Mouse (Mus musculus): Measurements from ENCODE around the gene Rbbp6. TPM values are rescaled to one million over a fixed set of nuclear protein-coding genes. Genes with fewer than 3 reads are reported as not detected.

Gene Rbbp6
- polyA plus RNA-seq, 1 experiment from 2014 or later, result 7.1 TPM

GRCm38 (mm10) chr7:123000796-123001195 is 35.3 kb downstream of the Rbbp6 start:
- no peaks in the 10 kb centered on the region for H3K27me3 ChIP-seq (ENCODE audit: control insufficient read depth, insufficient read depth, low read depth, low read length)
- no peak overlapping the region for H3K27ac ChIP-seq (ENCODE audit: low read length)
- no peaks in the 10 kb centered on the region for H3K9me3 ChIP-seq (replicated peaks; ENCODE audit: control insufficient read depth, low read length)
- no peak overlapping the region for H3K9ac ChIP-seq (ENCODE audit: low read depth, low read length)
- WGBS (ENCODE audit: insufficient replicate concordance), result 87% methylated on average over 16 of the region's 16 CpGs
- H3K4me2 ChIP-seq (ENCODE audit: low read depth, low read length), result no peak overlapping the region
- no peak overlapping the region for H3K4me3 ChIP-seq (ENCODE audit: low read depth, low read length)
- H3K4me1 ChIP-seq (ENCODE audit: control insufficient read depth, low read depth, low read length), result no peaks in the 10 kb centered on the region
- ATAC-seq (ENCODE audit: low read depth), result no peak
- peaks cover 61% of the 10 kb centered on the region for H3K36me3 ChIP-seq (ENCODE audit: control insufficient read depth, insufficient read depth)

GRCm38 (mm10) chr7:123001341-123002027 is 36.0 kb downstream of the Rbbp6 start:
- peaks cover 60% of the 10 kb centered on the region for H3K36me3 ChIP-seq (ENCODE audit: control insufficient read depth, insufficient read depth)
- H3K9ac ChIP-seq (ENCODE audit: low read depth, low read length), result no peak overlapping the region
- WGBS (ENCODE audit: insufficient replicate concordance), result 90% methylated on average over 20 of the region's 20 CpGs
- no peaks in the 10 kb centered on the region for H3K27me3 ChIP-seq (ENCODE audit: control insufficient read depth, insufficient read depth, low read depth, low read length)
- no peaks in the 10 kb centered on the region for H3K4me1 ChIP-seq (ENCODE audit: control insufficient read depth, low read depth, low read length)
- no peak overlapping the region for H3K4me2 ChIP-seq (ENCODE audit: low read depth, low read length)
- no peak for ATAC-seq (ENCODE audit: low read depth)
- no peak overlapping the region for H3K27ac ChIP-seq (ENCODE audit: low read length)
- no peaks in the 10 kb centered on the region for H3K9me3 ChIP-seq (replicated peaks; ENCODE audit: control insufficient read depth, low read length)
- H3K4me3 ChIP-seq (ENCODE audit: low read depth, low read length), result no peak overlapping the region

- 91% methylated on average over 6 of the region's 6 CpGs for WGBS (ENCODE audit: insufficient replicate concordance)
- no peak overlapping the region for H3K4me3 ChIP-seq (ENCODE audit: low read depth, low read length)
- H3K9ac ChIP-seq (ENCODE audit: low read depth, low read length), result no peak overlapping the region
- no peak overlapping the region for H3K27ac ChIP-seq (ENCODE audit: low read length)
- H3K4me2 ChIP-seq (ENCODE audit: low read depth, low read length), result no peak overlapping the region
- ATAC-seq (ENCODE audit: low read depth), result no peak
- H3K9me3 ChIP-seq (replicated peaks; ENCODE audit: control insufficient read depth, low read length), result no peaks in the 10 kb centered on the region
- H3K4me1 ChIP-seq (ENCODE audit: control insufficient read depth, low read depth, low read length), result no peaks in the 10 kb centered on the region
- H3K27me3 ChIP-seq (ENCODE audit: control insufficient read depth, insufficient read depth, low read depth, low read length), result no peaks in the 10 kb centered on the region
- peaks cover 54% of the 10 kb centered on the region for H3K36me3 ChIP-seq (ENCODE audit: control insufficient read depth, insufficient read depth)
These were observed 36.5 kb downstream of the Rbbp6 start for GRCm38 (mm10) chr7:123002028-123002410.

- Histone ChIP-seq H3K4me2 (ENCODE audit: low read depth, low read length) (no peak overlapping the region), H3K4me3 (ENCODE audit: low read depth, low read length) (no peak overlapping the region), H3K27me3 (ENCODE audit: control insufficient read depth, insufficient read depth, low read depth, low read length) (no peaks in the 10 kb centered on the region), H3K4me1 (ENCODE audit: control insufficient read depth, low read depth, low read length) (no peaks in the 10 kb centered on the region), H3K27ac (ENCODE audit: low read length) (no peak overlapping the region), H3K36me3 (ENCODE audit: control insufficient read depth, insufficient read depth) (peaks cover 50% of the 10 kb centered on the region), H3K9ac (ENCODE audit: low read depth, low read length) (no peak overlapping the region), H3K9me3 (replicated peaks; ENCODE audit: control insufficient read depth, low read length) (no peaks in the 10 kb centered on the region)
- ATAC-seq (ENCODE audit: low read depth), result no peak
- 81% methylated on average over 4 of the region's 4 CpGs for WGBS (ENCODE audit: insufficient replicate concordance)
These were observed 37.7 kb downstream of the Rbbp6 start for GRCm38 (mm10) chr7:123003207-123003606.

- no peak for ATAC-seq (ENCODE audit: low read depth)
- Histone ChIP-seq H3K27ac (ENCODE audit: low read length) (no peak overlapping the region), H3K9ac (ENCODE audit: low read depth, low read length) (no peak overlapping the region), H3K9me3 (replicated peaks; ENCODE audit: control insufficient read depth, low read length) (no peaks in the 10 kb centered on the region), H3K4me1 (ENCODE audit: control insufficient read depth, low read depth, low read length) (no peaks in the 10 kb centered on the region), H3K4me3 (ENCODE audit: low read depth, low read length) (no peak overlapping the region), H3K36me3 (ENCODE audit: control insufficient read depth, insufficient read depth) (peaks cover 37% of the 10 kb centered on the region), H3K4me2 (ENCODE audit: low read depth, low read length) (no peak overlapping the region), H3K27me3 (ENCODE audit: control insufficient read depth, insufficient read depth, low read depth, low read length) (no peaks in the 10 kb centered on the region)
- 73% methylated on average over 5 of the region's 5 CpGs for WGBS (ENCODE audit: insufficient replicate concordance)
These were observed 39.0 kb downstream of the Rbbp6 start for GRCm38 (mm10) chr7:123004442-123004841.

- no peak overlapping the region for H3K4me3 ChIP-seq (ENCODE audit: low read depth, low read length)
- H3K9ac ChIP-seq (ENCODE audit: low read depth, low read length), result no peak overlapping the region
- no peak overlapping the region for H3K27ac ChIP-seq (ENCODE audit: low read length)
- H3K9me3 ChIP-seq (replicated peaks; ENCODE audit: control insufficient read depth, low read length), result no peaks in the 10 kb centered on the region
- peaks cover 24% of the 10 kb centered on the region for H3K36me3 ChIP-seq (ENCODE audit: control insufficient read depth, insufficient read depth)
- 62% methylated on average over 2 of the region's 2 CpGs for WGBS (ENCODE audit: insufficient replicate concordance)
- no peaks in the 10 kb centered on the region for H3K27me3 ChIP-seq (ENCODE audit: control insufficient read depth, insufficient read depth, low read depth, low read length)
- no peak overlapping the region for H3K4me2 ChIP-seq (ENCODE audit: low read depth, low read length)
- H3K4me1 ChIP-seq (ENCODE audit: control insufficient read depth, low read depth, low read length), result no peaks in the 10 kb centered on the region
- no peak for ATAC-seq (ENCODE audit: low read depth)
These were observed 40.8 kb downstream of the Rbbp6 start for GRCm38 (mm10) chr7:123006251-123006650.

- H3K27me3 ChIP-seq (ENCODE audit: control insufficient read depth, insufficient read depth, low read depth, low read length), result no peaks in the 10 kb centered on the region
- no peak overlapping the region for H3K27ac ChIP-seq (ENCODE audit: low read length)
- H3K9me3 ChIP-seq (replicated peaks; ENCODE audit: control insufficient read depth, low read length), result no peaks in the 10 kb centered on the region
- H3K36me3 ChIP-seq (ENCODE audit: control insufficient read depth, insufficient read depth), result peaks cover 13% of the 10 kb centered on the region
- H3K4me2 ChIP-seq (ENCODE audit: low read depth, low read length), result no peak overlapping the region
- no peak for ATAC-seq (ENCODE audit: low read depth)
- no peak overlapping the region for H3K4me3 ChIP-seq (ENCODE audit: low read depth, low read length)
- no peaks in the 10 kb centered on the region for H3K4me1 ChIP-seq (ENCODE audit: control insufficient read depth, low read depth, low read length)
- H3K9ac ChIP-seq (ENCODE audit: low read depth, low read length), result no peak overlapping the region
- WGBS (ENCODE audit: insufficient replicate concordance), result 53% methylated on average over 4 of the region's 4 CpGs
These were observed 42.3 kb downstream of the Rbbp6 start for GRCm38 (mm10) chr7:123007743-123008142.

GRCm38 (mm10) chr7:123013466-123013865 is 48.0 kb downstream of the Rbbp6 start:
- 63% methylated on average over 5 of the region's 5 CpGs for WGBS (ENCODE audit: insufficient replicate concordance)
- H3K9ac ChIP-seq (ENCODE audit: low read depth, low read length), result no peak overlapping the region
- no peak overlapping the region for H3K4me3 ChIP-seq (ENCODE audit: low read depth, low read length)
- H3K36me3 ChIP-seq (ENCODE audit: control insufficient read depth, insufficient read depth), result no peaks in the 10 kb centered on the region
- no peaks in the 10 kb centered on the region for H3K9me3 ChIP-seq (replicated peaks; ENCODE audit: control insufficient read depth, low read length)
- H3K27me3 ChIP-seq (ENCODE audit: control insufficient read depth, insufficient read depth, low read depth, low read length), result no peaks in the 10 kb centered on the region
- H3K4me2 ChIP-seq (ENCODE audit: low read depth, low read length), result no peak overlapping the region
- no peak overlapping the region for H3K27ac ChIP-seq (ENCODE audit: low read length)
- ATAC-seq (ENCODE audit: low read depth), result no peak
- H3K4me1 ChIP-seq (ENCODE audit: control insufficient read depth, low read depth, low read length), result no peaks in the 10 kb centered on the region

- Histone ChIP-seq H3K4me2 (ENCODE audit: low read depth, low read length) (no peak overlapping the region), H3K27ac (ENCODE audit: low read length) (no peak overlapping the region), H3K4me3 (ENCODE audit: low read depth, low read length) (no peak overlapping the region), H3K9me3 (replicated peaks; ENCODE audit: control insufficient read depth, low read length) (no peaks in the 10 kb centered on the region), H3K36me3 (ENCODE audit: control insufficient read depth, insufficient read depth) (no peaks in the 10 kb centered on the region), H3K27me3 (ENCODE audit: control insufficient read depth, insufficient read depth, low read depth, low read length) (no peaks in the 10 kb centered on the region), H3K9ac (ENCODE audit: low read depth, low read length) (no peak overlapping the region), H3K4me1 (ENCODE audit: control insufficient read depth, low read depth, low read length) (no peaks in the 10 kb centered on the region)
- no peak for ATAC-seq (ENCODE audit: low read depth)
- 72% methylated on average over 7 of the region's 7 CpGs for WGBS (ENCODE audit: insufficient replicate concordance)
These were observed 49.2 kb downstream of the Rbbp6 start for GRCm38 (mm10) chr7:123014729-123015128.
